Mouse (Mus musculus) limb, embryonic 12.5 days (tissue): Measurements from ENCODE around the gene 1700008O03Rik. TPM values are rescaled to one million over a fixed set of nuclear protein-coding genes. Genes with fewer than 3 reads are reported as not detected.
A peak's percentile ranks its signal among the peaks of the same experiment; 100 is the strongest.

ENCODE experiments used
- ATAC-seq: fragments of 200-750 bp; cut with Nextera tagmentation; 2 replicates; pipeline ENCODE4 v1.8.0; 2017; ENCODE audit warnings: low read depth, moderate TSS enrichment; ENCODE audit not compliant: insufficient number of reproducible peaks, insufficient read depth, low FRiP score, low TSS enrichment
- H3K27ac ChIP-seq: fragments of 300-500 bp; sonication (generic); 2 replicates; pipeline ENCODE4 v1.5.1; 2016; ENCODE audit warnings: mild to moderate bottlenecking, moderate library complexity
- H3K27me3 ChIP-seq: fragments of 300-500 bp; sonication (generic); 2 replicates; pipeline ENCODE4 v1.6.1; 2016; ENCODE audit warnings: mild to moderate bottlenecking, moderate library complexity
- H3K36me3 ChIP-seq: fragments of 300-500 bp; sonication (generic); 2 replicates; pipeline ENCODE4 v1.6.1; 2016; ENCODE audit warnings: mild to moderate bottlenecking, moderate library complexity
- H3K4me1 ChIP-seq: fragments of 300-500 bp; sonication (generic); replicated peaks from 2 replicates; pipeline ENCODE4 v1.6.1; 2016
- H3K4me2 ChIP-seq: fragments of 300-500 bp; sonication (generic); 2 replicates; pipeline ENCODE4 v1.6.1; 2016; ENCODE audit warnings: mild to moderate bottlenecking, moderate library complexity
- H3K4me3 ChIP-seq: fragments of 300-500 bp; sonication (generic); replicated peaks from 2 replicates; pipeline ENCODE4 v1.5.1; 2016; ENCODE audit warnings: mild to moderate bottlenecking
- H3K9ac ChIP-seq: fragments of 300-500 bp; sonication (generic); replicated peaks from 2 replicates; pipeline ENCODE4 v1.6.1; 2016; ENCODE audit warnings: mild to moderate bottlenecking, moderate library complexity
- H3K9me3 ChIP-seq: fragments of 300-500 bp; sonication (generic); 2 replicates; pipeline ENCODE4 v1.6.1; 2016; ENCODE audit warnings: mild to moderate bottlenecking, moderate library complexity
- WGBS: fragments of 180-500 bp; shearing (Covaris S2); methylation state at CpG from one replicate; pipeline ENCODE4 v1.1.7; 2016; 5-methylcytosine and 5-hydroxymethylcytosine counted together
- polyA plus RNA-seq: library from polyadenylated mRNA; unstranded; fragments of >200 nt; fragmentation: Nextera tagmentation; extraction: Ambion mirVana; gene quantifications from 2 replicates; pipeline ENCODE4 v1.2.1, GENCODE M21; 2016

Gene 1700008O03Rik
- polyA plus RNA-seq, 1 experiment from 2014 or later = 0.64 TPM

DNA sequence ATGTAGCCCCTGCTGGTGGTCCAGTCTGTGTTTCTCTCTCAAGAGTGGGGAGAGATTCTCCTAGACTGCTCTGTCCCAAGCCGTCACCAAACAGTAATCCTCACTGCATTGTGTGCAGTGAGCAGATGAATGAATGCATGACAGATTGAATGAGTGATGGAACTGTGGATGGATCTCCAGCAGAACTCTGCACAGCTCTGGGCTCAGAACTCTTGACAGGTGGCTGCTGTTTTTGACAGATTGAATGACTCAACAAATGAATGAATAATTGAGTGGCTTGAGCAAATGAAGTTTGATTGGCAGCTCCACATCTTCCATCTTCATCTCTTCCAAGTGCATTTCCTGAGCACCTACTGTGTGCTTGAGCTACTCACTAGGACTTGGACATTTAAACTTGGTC, 63.3 kb downstream of the 1700008O03Rik start:
- Histone ChIP-seq H3K4me3 (no peak overlapping the region), H3K36me3 (peaks cover 6% of the 10 kb centered on the region; the same call in 1 of the 2 replicates), H3K27ac (no peak overlapping the region), H3K4me1 (no peaks in the 10 kb centered on the region), H3K27me3 (peaks cover 46% of the 10 kb centered on the region), H3K9me3 (no peaks in the 10 kb centered on the region), H3K4me2 (no peak overlapping the region), H3K9ac (no peak overlapping the region)
- no peak for ATAC-seq
- WGBS = 90% methylated on average over 1 of the region's 1 CpGs

DNA sequence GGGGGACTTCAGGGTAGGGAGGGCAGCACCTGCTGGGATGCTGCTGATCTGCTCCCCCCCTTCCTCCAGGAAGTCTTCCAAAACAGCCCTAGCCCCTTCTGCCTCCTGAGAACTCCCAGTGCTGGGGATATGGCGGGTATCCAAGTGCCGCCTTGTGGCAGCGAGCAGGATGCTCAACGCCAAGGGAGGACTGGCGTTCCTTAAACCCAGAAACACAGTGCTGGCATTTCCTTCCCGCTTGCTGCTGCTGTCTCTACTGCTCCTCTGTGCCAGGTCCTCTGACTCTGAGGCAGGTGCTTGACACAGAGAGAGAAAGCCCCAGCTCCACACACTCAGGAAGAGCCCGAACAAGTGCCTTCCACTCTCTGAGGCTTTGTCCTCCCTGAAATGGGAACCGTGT, 64.7 kb downstream of the 1700008O03Rik start:
- no peak overlapping the region for H3K9ac ChIP-seq
- H3K27me3 ChIP-seq = peaks cover 35% of the 10 kb centered on the region
- peaks cover 6% of the 10 kb centered on the region; the same call in 1 of the 2 replicates for H3K36me3 ChIP-seq
- ATAC-seq = no peak
- H3K4me1 ChIP-seq = no peaks in the 10 kb centered on the region
- H3K4me3 ChIP-seq = no peak overlapping the region
- H3K9me3 ChIP-seq = no peaks in the 10 kb centered on the region
- WGBS = 55% methylated on average over 8 of the region's 8 CpGs
- H3K4me2 ChIP-seq = no peak overlapping the region
- no peak overlapping the region for H3K27ac ChIP-seq

DNA sequence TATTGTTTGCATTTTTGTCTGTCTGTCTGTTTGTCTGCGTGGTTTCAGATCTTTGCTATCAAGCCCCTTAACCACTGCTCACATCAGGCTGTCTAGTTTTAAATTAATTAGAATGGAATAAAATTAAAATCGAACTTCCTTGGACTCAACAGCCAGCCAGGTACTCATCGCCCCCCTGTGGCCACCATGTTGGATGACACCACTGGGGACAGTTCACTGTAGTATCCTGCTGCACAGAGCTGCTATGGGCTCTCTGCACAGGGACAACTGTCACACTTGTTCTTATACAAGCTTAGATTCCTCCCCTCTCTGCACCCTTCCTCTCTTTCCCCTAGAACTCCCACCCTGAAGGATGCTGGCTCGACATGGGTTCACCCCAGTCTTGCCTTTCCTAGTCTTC, 67.7 kb downstream of the 1700008O03Rik start:
- H3K4me1 ChIP-seq = no peaks in the 10 kb centered on the region
- peaks cover 6% of the 10 kb centered on the region; the same call in 1 of the 2 replicates for H3K36me3 ChIP-seq
- H3K27ac ChIP-seq = no peak overlapping the region
- ATAC-seq = no peak
- no peaks in the 10 kb centered on the region for H3K9me3 ChIP-seq
- WGBS = 39% methylated on average over 4 of the region's 4 CpGs
- H3K4me3 ChIP-seq = no peak overlapping the region
- H3K4me2 ChIP-seq = no peak overlapping the region
- H3K27me3 ChIP-seq = peaks cover 17% of the 10 kb centered on the region
- no peak overlapping the region for H3K9ac ChIP-seq

DNA sequence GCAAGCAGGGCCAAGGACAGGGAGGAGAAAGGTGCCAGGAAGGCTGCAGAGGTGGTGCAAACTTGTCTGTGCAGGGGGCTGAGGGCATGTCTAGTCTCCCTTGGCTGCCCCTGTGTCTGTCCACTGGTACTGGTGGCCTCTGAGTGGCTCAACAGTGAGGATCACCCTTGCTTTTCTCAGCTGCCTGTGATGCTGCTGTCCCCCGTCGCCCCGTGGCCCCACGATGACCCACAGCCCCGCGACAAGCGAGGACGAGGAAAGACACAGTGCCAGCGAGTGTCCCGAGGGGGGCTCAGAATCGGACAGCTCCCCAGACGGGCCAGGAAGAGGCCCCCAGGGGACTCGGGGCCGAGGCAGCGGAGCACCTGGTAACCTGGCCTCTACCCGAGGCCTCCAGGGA, 73.1 kb downstream of the 1700008O03Rik start:
- Histone ChIP-seq H3K9me3 (no peaks in the 10 kb centered on the region), H3K27ac (no peak overlapping the region), H3K4me3 (no peak overlapping the region), H3K27me3 (peaks cover 60% of the 10 kb centered on the region), H3K4me2 (no peak overlapping the region), H3K9ac (no peak overlapping the region), H3K4me1 (peaks cover 30% of the 10 kb centered on the region), H3K36me3 (no peaks in the 10 kb centered on the region)
- 59% methylated on average over 16 of the region's 16 CpGs for WGBS
- no peak for ATAC-seq

DNA sequence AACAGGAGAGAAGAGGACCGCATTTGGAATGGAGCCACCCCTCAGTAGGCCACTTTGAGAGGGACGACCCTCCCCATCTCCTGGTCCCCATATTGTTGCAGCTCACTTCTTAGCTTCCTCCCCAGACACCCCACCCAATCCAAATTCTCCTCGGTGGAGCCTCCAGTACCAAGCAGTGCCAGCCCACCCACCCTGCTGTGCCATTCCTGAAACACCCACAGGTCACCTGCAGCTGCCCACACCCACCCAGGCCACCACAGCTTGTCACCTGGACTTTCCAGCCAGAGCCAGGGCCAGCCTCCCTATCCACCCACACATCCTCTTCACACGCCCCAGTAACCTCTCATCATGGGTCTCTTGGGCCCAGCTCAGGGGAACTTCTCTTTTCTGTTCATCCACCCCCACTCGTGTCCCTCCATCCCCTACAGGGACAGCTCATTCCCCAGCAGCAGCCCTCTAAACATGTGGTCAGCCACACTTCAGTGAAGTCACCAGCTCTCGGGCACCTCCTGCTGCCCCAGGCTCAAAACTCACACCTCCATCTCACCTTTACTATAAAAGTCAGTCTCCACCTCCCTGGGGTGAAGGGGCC, 73.8 kb downstream of the 1700008O03Rik start:
- H3K4me2 ChIP-seq = peak overlapping the region; percentile 98
- no peaks in the 10 kb centered on the region for H3K36me3 ChIP-seq
- peaks cover 65% of the 10 kb centered on the region for H3K27me3 ChIP-seq
- ATAC-seq = peak; percentile 13
- no peak overlapping the region for H3K9ac ChIP-seq
- H3K4me1 ChIP-seq = peaks cover 37% of the 10 kb centered on the region
- no peak overlapping the region for H3K27ac ChIP-seq
- H3K4me3 ChIP-seq = peak overlapping the region; percentile 54
- WGBS = 10% methylated on average over 6 of the region's 6 CpGs
- H3K9me3 ChIP-seq = no peaks in the 10 kb centered on the region

DNA sequence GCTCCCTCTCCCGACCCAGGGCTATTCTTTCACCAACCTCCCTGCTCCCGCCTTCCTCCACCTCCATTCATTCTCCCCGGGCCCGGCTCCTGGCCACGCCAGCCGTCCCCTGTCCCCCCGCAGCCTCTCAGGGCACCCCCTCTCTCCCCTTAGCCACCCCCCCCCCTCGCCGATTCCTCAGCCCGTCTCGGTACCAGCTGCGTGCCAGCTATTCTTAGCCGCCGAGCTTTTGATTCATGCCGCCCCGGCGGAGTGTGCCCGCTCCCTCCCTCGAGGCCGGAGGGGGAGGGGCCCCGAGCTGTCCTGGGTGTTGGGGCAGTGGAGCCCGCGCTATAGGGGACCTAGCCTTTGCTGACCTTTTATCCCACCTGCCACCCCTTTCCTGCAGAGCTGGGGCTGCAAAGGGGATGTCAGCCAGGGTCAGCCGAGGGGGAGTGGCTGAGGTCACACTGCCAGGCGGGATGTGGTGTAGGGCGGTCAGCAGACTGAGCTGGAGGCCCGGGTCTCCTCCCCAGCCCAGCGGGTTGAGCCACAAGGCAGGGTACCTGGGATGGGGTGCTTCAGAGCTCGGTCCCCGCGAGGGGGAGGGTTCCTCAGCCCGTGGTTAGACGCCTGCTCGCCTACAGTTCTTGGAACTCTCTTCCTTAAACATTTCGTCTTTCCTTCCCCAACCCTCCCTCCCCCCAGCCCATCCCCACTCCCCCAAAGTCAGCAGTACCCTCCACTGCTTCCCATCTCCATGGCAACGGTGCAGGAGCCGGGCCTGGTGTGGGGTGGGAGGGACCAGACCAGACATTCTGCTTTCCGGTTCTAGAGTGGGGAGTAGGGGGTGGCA, 74.5 kb downstream of the 1700008O03Rik start:
- under 1% methylated on average over 38 of the region's 38 CpGs for WGBS
- Histone ChIP-seq H3K27me3 (peaks cover 68% of the 10 kb centered on the region), H3K27ac (no peak overlapping the region), H3K4me1 (peaks cover 43% of the 10 kb centered on the region), H3K9ac (peak overlapping the region; percentile 64), H3K4me2 (peak overlapping the region; percentile 98), H3K9me3 (no peaks in the 10 kb centered on the region), H3K36me3 (no peaks in the 10 kb centered on the region), H3K4me3 (peak overlapping the region; percentile 54)
- no peak for ATAC-seq

DNA sequence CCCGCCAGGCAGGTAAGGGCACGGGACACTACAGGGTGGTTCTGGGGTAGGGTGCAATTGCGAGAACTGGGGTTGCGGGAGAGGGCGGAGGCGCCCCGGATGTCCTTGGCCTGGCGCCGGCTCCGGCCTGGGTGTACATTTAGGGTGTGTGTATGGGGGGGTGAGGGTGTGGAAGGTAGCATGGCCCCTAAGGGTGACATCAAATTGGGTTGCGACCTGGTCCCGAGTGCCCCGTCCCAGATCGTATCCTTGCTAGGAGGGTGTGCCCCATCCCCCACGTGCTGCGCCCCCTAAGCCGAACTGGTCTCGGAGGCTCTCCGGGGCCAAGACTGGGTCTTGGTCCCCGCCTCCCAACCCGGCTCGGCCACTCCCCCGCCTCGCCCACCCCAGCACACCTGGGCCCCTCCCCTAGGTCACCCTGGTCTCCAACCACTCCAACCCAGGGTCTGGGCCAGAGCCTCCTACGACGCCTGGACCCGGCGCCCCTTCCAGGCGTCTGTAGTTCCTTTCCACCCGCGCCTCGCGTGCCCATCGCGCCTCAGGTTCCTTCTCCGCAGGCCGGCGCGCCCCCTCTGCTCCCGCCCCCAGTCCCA, 75.2 kb downstream of the 1700008O03Rik start:
- under 1% methylated on average over 33 of the region's 40 CpGs for WGBS
- Histone ChIP-seq H3K4me3 (peak overlapping the region; percentile 54), H3K27me3 (peaks cover 68% of the 10 kb centered on the region), H3K27ac (no peak overlapping the region), H3K36me3 (no peaks in the 10 kb centered on the region), H3K9ac (peak overlapping the region; percentile 64), H3K4me2 (peak overlapping the region; percentile 98), H3K4me1 (peaks cover 48% of the 10 kb centered on the region), H3K9me3 (no peaks in the 10 kb centered on the region)
- peak; percentile 13; the same call in 1 of the 2 replicates for ATAC-seq

Other genes starting within 250 kb of the 1700008O03Rik start
- not detected in 2 replicates for gene Klk1b16, start 249.1 kb downstream of the 1700008O03Rik start, polyA plus RNA-seq
- gene Klk1b24, start 197.6 kb downstream of the 1700008O03Rik start, polyA plus RNA-seq = not detected in 2 replicates
- gene Klk1b3, start 187.6 kb downstream of the 1700008O03Rik start, polyA plus RNA-seq = not detected in 2 replicates
- not detected in 2 replicates for gene Klk1b4, start 178.4 kb downstream of the 1700008O03Rik start, polyA plus RNA-seq
- not detected in 2 replicates for gene Klk1b5, start 169.9 kb downstream of the 1700008O03Rik start, polyA plus RNA-seq
- gene Klk1, start 160.5 kb downstream of the 1700008O03Rik start, polyA plus RNA-seq = not detected in 2 replicates
- 0.14 TPM in 1 of 2 replicates, not detected in the other for gene Gm36864, start 149.6 kb downstream of the 1700008O03Rik start, polyA plus RNA-seq
- 0.76 and 0.87 TPM in 2 replicates for gene 1700028J19Rik, start 139.1 kb downstream of the 1700008O03Rik start, polyA plus RNA-seq
- 209 and 214 TPM in 2 replicates for gene 2410002F23Rik, start 139.1 kb downstream of the 1700008O03Rik start, polyA plus RNA-seq
- gene Acp4, start 128.4 kb downstream of the 1700008O03Rik start, polyA plus RNA-seq = 0.28 TPM in 1 of 2 replicates, not detected in the other
- not detected in 2 replicates for gene Gm15517, start 124.4 kb downstream of the 1700008O03Rik start, polyA plus RNA-seq
- 2.0 and 2.2 TPM in 2 replicates for gene Clec11a, start 78.9 kb downstream of the 1700008O03Rik start, polyA plus RNA-seq
- 1.2 and 1.3 TPM in 2 replicates for gene Shank1, start 75.6 kb downstream of the 1700008O03Rik start, polyA plus RNA-seq
- gene Syt3, start 1.7 kb downstream of the 1700008O03Rik start, polyA plus RNA-seq = 3.0 and 3.3 TPM in 2 replicates
- 0.86 and 0.98 TPM in 2 replicates for gene Lrrc4b, start 43.2 kb upstream of the 1700008O03Rik start, polyA plus RNA-seq
- 0.56 TPM in 1 of 2 replicates, not detected in the other for gene Aspdh, start 79.6 kb upstream of the 1700008O03Rik start, polyA plus RNA-seq
- 72.9 and 76.5 TPM in 2 replicates for gene Josd2, start 82.2 kb upstream of the 1700008O03Rik start, polyA plus RNA-seq
- 93.6 and 111 TPM in 2 replicates for gene Emc10, start 110.7 kb upstream of the 1700008O03Rik start, polyA plus RNA-seq
- 19.0 and 27.5 TPM in 2 replicates for gene Fam71e1, start 110.8 kb upstream of the 1700008O03Rik start, polyA plus RNA-seq
- 0.09 and 0.13 TPM in 2 replicates for gene Mybpc2, start 138.8 kb upstream of the 1700008O03Rik start, polyA plus RNA-seq
- gene Spib, start 146.3 kb upstream of the 1700008O03Rik start, polyA plus RNA-seq = 0.22 and 0.34 TPM in 2 replicates
- gene Pold1, start 163.0 kb upstream of the 1700008O03Rik start, polyA plus RNA-seq = 132 and 140 TPM in 2 replicates
- 70.7 and 72.0 TPM in 2 replicates for gene Nr1h2, start 168.1 kb upstream of the 1700008O03Rik start, polyA plus RNA-seq
- gene Napsa, start 186.6 kb upstream of the 1700008O03Rik start, polyA plus RNA-seq = 0.83 and 1.4 TPM in 2 replicates
- gene Kcnc3, start 204.8 kb upstream of the 1700008O03Rik start, polyA plus RNA-seq = 0.37 and 0.49 TPM in 2 replicates